Mouse (Mus musculus) stomach, embryonic 16.5 days (tissue): ENCODE measurements at regions not wholly inside any gene's neighbourhood (a gene's known extent, or its start where the extent isn't known, plus 50 kb on each side); places are given as distances from the start of the nearest gene placed in this dataset.

Experiments
- ATAC-seq: fragments of 200-750 bp; cut with Nextera tagmentation; 2 replicates; pipeline ENCODE4 v1.8.0; 2017; ENCODE audit warnings: moderate number of reproducible peaks, moderate TSS enrichment; ENCODE audit not compliant: insufficient read depth, low FRiP score
- H3K27ac ChIP-seq: fragments of 300-500 bp; sonication (generic); 2 replicates; pipeline ENCODE4 v1.5.1; 2014; ENCODE audit warnings: low read length
- H3K27me3 ChIP-seq: fragments of 300-500 bp; sonication (generic); 2 replicates; pipeline ENCODE4 v1.6.1; 2014; ENCODE audit warnings: low read length, control low read depth, mixed read lengths; ENCODE audit not compliant: control insufficient read depth, insufficient read depth
- H3K36me3 ChIP-seq: fragments of 300-500 bp; sonication (generic); 2 replicates; pipeline ENCODE4 v1.6.1; 2014; ENCODE audit warnings: low read length; ENCODE audit not compliant: control insufficient read depth, insufficient read depth
- H3K4me1 ChIP-seq: fragments of 300-500 bp; sonication (generic); 2 replicates; pipeline ENCODE4 v1.6.1; 2014; ENCODE audit warnings: low read length, control low read depth, mixed read lengths; ENCODE audit not compliant: control insufficient read depth, insufficient read depth
- H3K4me2 ChIP-seq: fragments of 300-500 bp; sonication (generic); 2 replicates; pipeline ENCODE4 v1.6.1; 2014; ENCODE audit warnings: low read depth, low read length, mixed read lengths
- H3K4me3 ChIP-seq: fragments of 300-500 bp; sonication (generic); replicated peaks from 2 replicates; pipeline ENCODE4 v1.5.1; 2014; ENCODE audit warnings: mild to moderate bottlenecking, low read length
- H3K9ac ChIP-seq: fragments of 300-500 bp; sonication (generic); 2 replicates; pipeline ENCODE4 v1.6.1; 2014; ENCODE audit warnings: low read length
- H3K9me3 ChIP-seq: fragments of 300-500 bp; sonication (generic); replicated peaks from 2 replicates; pipeline ENCODE4 v1.6.1; 2016; ENCODE audit warnings: low read length, control low read depth; ENCODE audit not compliant: control insufficient read depth
- WGBS: fragments of 180-500 bp; shearing (Covaris S2); extraction: QIAGEN DNeasy Blood & Tissue Kit; methylation state at CpG from one replicate; pipeline ENCODE4 v1.1.7; 2014; 5-methylcytosine and 5-hydroxymethylcytosine counted together

- no peaks in the 10 kb centered on the region for H3K36me3 ChIP-seq
- no peaks in the 10 kb centered on the region for H3K9me3 ChIP-seq
- peaks cover 5% of the 10 kb centered on the region; the same call in 1 of the 2 replicates for H3K4me1 ChIP-seq
- ATAC-seq, result no peak
- no peak overlapping the region for H3K4me3 ChIP-seq
- H3K9ac ChIP-seq, result no peak overlapping the region
- H3K27me3 ChIP-seq, result no peaks in the 10 kb centered on the region
- H3K4me2 ChIP-seq, result no peak overlapping the region
- WGBS, result 47% methylated on average over 6 of the region's 6 CpGs
- no peak overlapping the region for H3K27ac ChIP-seq
Measured at GRCm38 (mm10) chr8:107821522-107821921, 120.9 kb upstream of the Zfhx3 start.

- Histone ChIP-seq H3K36me3 (no peaks in the 10 kb centered on the region), H3K27me3 (no peaks in the 10 kb centered on the region), H3K9ac (no peak overlapping the region), H3K9me3 (no peaks in the 10 kb centered on the region), H3K4me3 (no peak overlapping the region), H3K4me2 (peak overlapping the region; percentile 40), H3K4me1 (peaks cover 5% of the 10 kb centered on the region; the same call in 1 of the 2 replicates), H3K27ac (no peak overlapping the region)
- no peak for ATAC-seq
- WGBS, result 28% methylated on average over 7 of the region's 7 CpGs
Measured at GRCm38 (mm10) chr8:107824096-107824495, 118.3 kb upstream of the Zfhx3 start.

GRCm38 (mm10) chr8:107824640-107825039 is 117.8 kb upstream of the Zfhx3 start:
- peaks cover 5% of the 10 kb centered on the region; the same call in 1 of the 2 replicates for H3K4me1 ChIP-seq
- H3K9me3 ChIP-seq, result no peaks in the 10 kb centered on the region
- peak overlapping the region; percentile 13; the same call in 1 of the 2 replicates for H3K4me3 ChIP-seq
- no peak overlapping the region for H3K27ac ChIP-seq
- no peaks in the 10 kb centered on the region for H3K36me3 ChIP-seq
- ATAC-seq, result no peak
- WGBS, result 3% methylated on average over 14 of the region's 14 CpGs
- H3K9ac ChIP-seq, result peak overlapping the region; percentile 43
- peak overlapping the region; percentile 40 for H3K4me2 ChIP-seq
- no peaks in the 10 kb centered on the region for H3K27me3 ChIP-seq

GRCm38 (mm10) chr8:107827500-107828125 is 114.8 kb upstream of the Zfhx3 start:
- Histone ChIP-seq H3K9ac (no peak overlapping the region), H3K4me3 (no peak overlapping the region), H3K9me3 (no peaks in the 10 kb centered on the region), H3K4me1 (no peaks in the 10 kb centered on the region), H3K4me2 (no peak overlapping the region), H3K36me3 (no peaks in the 10 kb centered on the region), H3K27me3 (no peaks in the 10 kb centered on the region), H3K27ac (no peak overlapping the region)
- no peak for ATAC-seq
- 52% methylated on average over 17 of the region's 17 CpGs for WGBS

GRCm38 (mm10) chr8:107828541-107828940 is 113.9 kb upstream of the Zfhx3 start:
- WGBS, result 88% methylated on average over 5 of the region's 5 CpGs
- Histone ChIP-seq H3K27ac (no peak overlapping the region), H3K27me3 (no peaks in the 10 kb centered on the region), H3K9me3 (no peaks in the 10 kb centered on the region), H3K4me2 (no peak overlapping the region), H3K4me3 (no peak overlapping the region), H3K9ac (no peak overlapping the region), H3K4me1 (no peaks in the 10 kb centered on the region), H3K36me3 (no peaks in the 10 kb centered on the region)
- ATAC-seq, result no peak

GRCm38 (mm10) chr8:107833481-107833880 is 109.0 kb upstream of the Zfhx3 start:
- Histone ChIP-seq H3K36me3 (no peaks in the 10 kb centered on the region), H3K4me3 (no peak overlapping the region), H3K9me3 (no peaks in the 10 kb centered on the region), H3K4me2 (no peak overlapping the region), H3K4me1 (no peaks in the 10 kb centered on the region), H3K27me3 (no peaks in the 10 kb centered on the region), H3K9ac (no peak overlapping the region), H3K27ac (no peak overlapping the region)
- ATAC-seq, result no peak
- 84% methylated on average over 10 of the region's 10 CpGs for WGBS

- Histone ChIP-seq H3K36me3 (no peaks in the 10 kb centered on the region), H3K27ac (no peak overlapping the region), H3K4me1 (no peaks in the 10 kb centered on the region), H3K27me3 (no peaks in the 10 kb centered on the region), H3K4me2 (no peak overlapping the region), H3K9ac (no peak overlapping the region), H3K4me3 (no peak overlapping the region), H3K9me3 (no peaks in the 10 kb centered on the region)
- no peak for ATAC-seq
- 72% methylated on average over 3 of the region's 3 CpGs for WGBS
Measured at GRCm38 (mm10) chr8:107846141-107846540, 96.3 kb upstream of the Zfhx3 start.

- ATAC-seq, result no peak
- H3K9ac ChIP-seq, result no peak overlapping the region
- WGBS, result 79% methylated on average over 17 of the region's 17 CpGs
- H3K27me3 ChIP-seq, result no peaks in the 10 kb centered on the region
- no peaks in the 10 kb centered on the region for H3K4me1 ChIP-seq
- no peaks in the 10 kb centered on the region for H3K9me3 ChIP-seq
- no peak overlapping the region for H3K4me2 ChIP-seq
- no peak overlapping the region for H3K27ac ChIP-seq
- H3K36me3 ChIP-seq, result no peaks in the 10 kb centered on the region
- H3K4me3 ChIP-seq, result no peak overlapping the region
Measured at GRCm38 (mm10) chr8:107851236-107852043, 91.0 kb upstream of the Zfhx3 start.

GRCm38 (mm10) chr8:107859770-107860169 is 82.7 kb upstream of the Zfhx3 start:
- ATAC-seq, result peak; percentile 40; the same call in 1 of the 2 replicates
- Histone ChIP-seq H3K9me3 (no peaks in the 10 kb centered on the region), H3K36me3 (no peaks in the 10 kb centered on the region), H3K27me3 (no peaks in the 10 kb centered on the region), H3K4me1 (no peaks in the 10 kb centered on the region), H3K4me2 (no peak overlapping the region), H3K4me3 (no peak overlapping the region), H3K9ac (no peak overlapping the region), H3K27ac (no peak overlapping the region)
- WGBS, result 70% methylated on average over 4 of the region's 4 CpGs
